Mouse (Mus musculus) limb, embryonic 15.5 days (tissue): ENCODE measurements at regions not wholly inside any gene's neighbourhood (a gene's known extent, or its start where the extent isn't known, plus 50 kb on each side); places are given as distances from the start of the nearest gene placed in this dataset.
"Not testable (repeated sequence)": the region's sequence is repeated elsewhere in the genome, so short reads cannot be mapped to it uniquely, and the experiment has no call there.

Experiments
- ATAC-seq: fragments of 200-750 bp; cut with Nextera tagmentation; 2 replicates; pipeline ENCODE4 v1.8.0; 2017; ENCODE audit warnings: low read depth, moderate TSS enrichment; ENCODE audit not compliant: insufficient number of reproducible peaks, low FRiP score, low TSS enrichment
- H3K27ac ChIP-seq: fragments of 300-500 bp; sonication (generic); 2 replicates; pipeline ENCODE4 v1.5.1; 2015; ENCODE audit warnings: moderate library complexity, mild to moderate bottlenecking, inconsistent platforms
- H3K27me3 ChIP-seq: fragments of 300-500 bp; sonication (generic); 2 replicates; pipeline ENCODE4 v1.6.1; 2015; ENCODE audit warnings: inconsistent platforms
- H3K36me3 ChIP-seq: fragments of 300-500 bp; sonication (generic); 2 replicates; pipeline ENCODE4 v1.6.1; 2015; ENCODE audit warnings: inconsistent platforms
- H3K4me1 ChIP-seq: fragments of 300-500 bp; sonication (generic); 2 replicates; pipeline ENCODE4 v1.6.1; 2015; ENCODE audit warnings: inconsistent platforms
- H3K4me2 ChIP-seq: fragments of 300-500 bp; sonication (generic); 2 replicates; pipeline ENCODE4 v1.6.1; 2015; ENCODE audit warnings: mild to moderate bottlenecking, inconsistent platforms
- H3K4me3 ChIP-seq: fragments of 300-500 bp; sonication (generic); 2 replicates; pipeline ENCODE4 v1.5.1; 2015; ENCODE audit warnings: mild to moderate bottlenecking, inconsistent platforms
- H3K9ac ChIP-seq: fragments of 300-500 bp; sonication (generic); 2 replicates; pipeline ENCODE4 v1.6.1; 2015; ENCODE audit warnings: inconsistent platforms
- H3K9me3 ChIP-seq: fragments of 300-500 bp; sonication (generic); 2 replicates; pipeline ENCODE4 v1.6.1; 2016; ENCODE audit warnings: inconsistent platforms
- whole genome bisulfite sequencing: fragments of 180-500 bp; shearing (Covaris S2); methylation state at CpG from one replicate; pipeline ENCODE4 v1.1.7; 2015; 5-methylcytosine and 5-hydroxymethylcytosine counted together

DNA sequence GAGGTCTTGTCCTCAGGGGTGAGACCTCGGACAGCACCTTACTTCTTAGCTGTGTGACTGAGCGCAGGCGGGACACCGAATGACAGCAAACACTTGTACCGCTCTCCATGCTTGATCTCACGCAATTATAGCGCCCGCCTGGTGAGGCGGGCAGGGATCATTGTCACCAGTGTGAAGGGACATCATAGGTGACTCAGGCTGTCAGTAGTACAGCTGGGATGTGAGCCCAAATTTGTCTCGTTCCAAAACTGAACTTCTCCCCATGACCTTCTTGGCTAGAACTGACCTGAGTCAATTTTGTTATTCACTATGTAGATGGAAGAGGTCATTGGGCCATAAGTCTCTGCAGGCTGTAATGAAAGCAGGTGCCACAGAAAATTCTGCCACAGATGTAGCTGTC lies 104.1 kb upstream of the Rad23b start:
- Histone ChIP-seq H3K4me1 (no peaks in the 10 kb centered on the region), H3K27ac (no peak overlapping the region), H3K4me2 (no peak overlapping the region), H3K9me3 (no peaks in the 10 kb centered on the region), H3K9ac (no peak overlapping the region), H3K27me3 (no peaks in the 10 kb centered on the region), H3K36me3 (no peaks in the 10 kb centered on the region), H3K4me3 (no peak overlapping the region)
- 86% methylated on average over 10 of the region's 10 CpGs for WGBS
- no peak for ATAC-seq

DNA sequence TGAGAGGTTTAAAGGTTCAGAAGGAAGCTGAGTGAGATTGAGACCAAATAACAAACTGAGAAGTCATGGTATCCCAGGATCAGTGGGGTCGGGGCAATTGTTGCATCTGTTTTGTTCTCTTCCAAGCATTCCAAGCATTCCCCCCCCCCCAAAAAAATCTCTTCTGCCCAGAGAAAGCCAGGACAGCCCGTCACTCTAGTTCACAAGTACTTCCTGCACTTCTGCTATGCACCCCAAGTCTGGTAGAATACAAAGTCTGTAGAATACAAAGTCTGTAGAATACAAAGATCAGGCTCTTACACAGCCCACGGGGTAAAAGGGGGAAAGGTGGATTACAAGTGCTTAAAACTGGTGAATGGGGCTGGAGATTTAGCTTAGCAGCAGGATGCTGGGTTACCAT lies 99.5 kb upstream of the Rad23b start:
- no peak overlapping the region for H3K9ac ChIP-seq
- no peak overlapping the region for H3K4me3 ChIP-seq
- H3K4me2 ChIP-seq, result no peak overlapping the region
- H3K4me1 ChIP-seq, result no peaks in the 10 kb centered on the region
- ATAC-seq, result no peak
- 31% methylated on average over 3 of the region's 3 CpGs for WGBS
- H3K27me3 ChIP-seq, result no peaks in the 10 kb centered on the region
- H3K9me3 ChIP-seq, result no peaks in the 10 kb centered on the region
- H3K36me3 ChIP-seq, result no peaks in the 10 kb centered on the region
- no peak overlapping the region for H3K27ac ChIP-seq

DNA sequence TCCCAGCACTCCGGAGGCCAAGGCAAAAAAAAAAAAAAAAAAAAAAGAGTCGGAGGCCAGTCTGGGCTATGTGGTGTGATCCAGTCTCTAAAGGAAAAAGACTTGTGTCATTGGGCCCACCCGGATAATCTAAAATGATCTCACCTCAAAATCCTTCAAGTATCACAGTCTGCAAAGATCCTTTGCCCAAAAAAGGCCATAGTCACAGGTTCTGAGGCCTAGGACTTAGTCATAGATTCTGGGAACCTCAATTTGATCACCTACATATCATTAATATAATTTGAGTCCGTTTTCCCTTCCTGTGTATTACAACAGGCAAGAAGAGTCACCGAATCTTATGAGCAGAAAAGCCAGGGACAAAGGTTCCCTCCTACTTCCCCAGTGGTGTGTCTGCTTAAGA lies 98.3 kb upstream of the Rad23b start:
- H3K9me3 ChIP-seq, result no peaks in the 10 kb centered on the region
- ATAC-seq, result no peak
- no peak overlapping the region for H3K9ac ChIP-seq
- no peak overlapping the region for H3K27ac ChIP-seq
- 74% methylated on average over 5 of the region's 5 CpGs for WGBS
- H3K4me3 ChIP-seq, result no peak overlapping the region
- H3K36me3 ChIP-seq, result no peaks in the 10 kb centered on the region
- H3K4me2 ChIP-seq, result no peak overlapping the region
- H3K4me1 ChIP-seq, result no peaks in the 10 kb centered on the region
- no peaks in the 10 kb centered on the region for H3K27me3 ChIP-seq

DNA sequence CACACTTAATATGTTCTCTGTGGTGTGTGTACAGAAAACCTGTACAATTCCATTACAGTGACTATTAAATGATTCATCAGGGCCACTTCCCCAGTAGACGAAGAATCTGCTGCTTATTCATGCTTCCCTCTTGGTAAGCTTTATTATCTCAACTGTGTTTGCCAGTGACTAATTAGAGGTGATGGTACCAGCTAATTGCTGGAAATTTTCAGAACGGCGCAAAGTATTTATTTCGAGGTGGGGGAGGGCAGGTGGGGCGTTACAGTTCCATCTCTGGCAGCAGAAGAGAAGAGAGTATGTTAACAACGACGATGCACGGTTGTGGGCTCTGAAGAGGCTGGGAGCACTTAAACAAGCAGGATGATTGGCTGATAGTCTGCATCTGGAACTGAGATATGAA lies 96.1 kb upstream of the Rad23b start:
- no peak for ATAC-seq
- Histone ChIP-seq H3K36me3 (no peaks in the 10 kb centered on the region), H3K27me3 (no peaks in the 10 kb centered on the region), H3K9me3 (no peaks in the 10 kb centered on the region), H3K27ac (no peak overlapping the region), H3K4me3 (no peak overlapping the region), H3K4me2 (no peak overlapping the region), H3K9ac (no peak overlapping the region), H3K4me1 (no peaks in the 10 kb centered on the region)
- WGBS, result 68% methylated on average over 8 of the region's 8 CpGs

DNA sequence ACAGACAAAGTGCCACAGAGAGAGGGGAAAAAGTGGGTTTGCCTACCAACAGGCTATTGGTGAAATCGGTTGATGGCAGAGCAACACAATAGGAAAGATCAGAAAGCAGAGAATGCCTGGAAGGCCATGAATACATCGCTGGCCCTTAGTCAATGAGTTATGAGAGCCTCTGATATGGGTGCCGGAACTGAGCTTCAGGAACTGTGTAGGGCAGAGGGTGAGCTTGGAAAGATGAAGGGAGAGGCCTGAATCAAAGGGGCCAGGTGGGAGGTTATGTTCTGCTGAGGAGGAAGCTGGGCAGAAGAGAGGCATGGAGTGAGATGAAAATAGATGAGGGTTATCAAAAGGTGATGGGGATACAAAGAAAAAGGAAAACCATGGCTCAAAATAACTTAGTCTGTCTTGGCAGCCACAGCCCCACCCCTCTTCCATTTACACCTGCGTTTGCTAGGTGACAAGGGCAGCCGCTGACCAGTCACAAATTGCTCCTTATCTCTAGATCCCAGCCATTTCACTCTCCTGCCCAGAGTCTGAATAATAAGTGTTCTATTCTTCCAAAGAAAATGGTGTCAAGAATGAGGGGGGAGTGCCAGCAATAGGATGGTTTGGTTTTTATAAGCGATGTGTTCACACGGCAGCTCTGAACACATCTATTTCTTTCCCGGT lies 77.7 kb upstream of the Rad23b start:
- H3K4me2 ChIP-seq, result no peak overlapping the region
- no peaks in the 10 kb centered on the region for H3K36me3 ChIP-seq
- no peak overlapping the region for H3K4me3 ChIP-seq
- H3K9me3 ChIP-seq, result no peaks in the 10 kb centered on the region
- no peak for ATAC-seq
- WGBS, result 83% methylated on average over 8 of the region's 8 CpGs
- H3K27me3 ChIP-seq, result no peaks in the 10 kb centered on the region
- H3K27ac ChIP-seq, result no peak overlapping the region
- no peak overlapping the region for H3K9ac ChIP-seq
- H3K4me1 ChIP-seq, result no peaks in the 10 kb centered on the region

DNA sequence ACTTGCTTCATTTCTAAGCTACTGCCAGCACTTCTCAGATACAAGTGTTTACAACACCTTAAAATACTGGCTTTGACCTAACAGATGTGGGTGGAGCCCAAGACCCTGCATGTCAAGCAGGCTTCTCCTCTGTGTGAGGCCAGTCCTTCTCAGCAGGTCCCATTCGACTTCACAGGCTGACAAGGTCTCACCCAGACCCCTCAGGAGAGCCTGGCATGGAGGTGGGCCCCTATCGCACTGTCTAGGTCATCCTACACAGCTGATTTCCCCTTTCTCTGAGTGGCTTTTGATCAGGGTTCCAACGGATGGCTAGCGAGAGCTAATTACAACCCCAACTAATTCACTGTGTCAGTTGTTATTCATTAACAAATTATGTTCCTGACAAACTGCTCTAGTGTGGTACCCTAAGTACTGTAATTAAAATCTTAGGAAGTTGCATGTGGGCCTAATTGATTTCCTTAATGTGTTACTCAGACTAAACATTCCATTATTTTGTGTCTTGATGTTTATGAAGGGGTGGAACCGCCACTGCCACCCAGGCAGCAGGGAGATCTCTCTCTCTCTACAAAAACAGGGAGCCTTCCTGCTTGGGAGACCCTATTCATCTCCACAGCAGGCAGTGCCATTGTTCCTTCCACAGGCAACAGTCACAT lies 73.4 kb upstream of the Rad23b start:
- H3K27ac ChIP-seq, result no peak overlapping the region
- H3K9me3 ChIP-seq, result no peaks in the 10 kb centered on the region
- H3K36me3 ChIP-seq, result no peaks in the 10 kb centered on the region
- H3K4me3 ChIP-seq, result no peak overlapping the region
- H3K4me1 ChIP-seq, result no peaks in the 10 kb centered on the region; the same call in 1 of the 2 replicates
- no peak for ATAC-seq
- H3K27me3 ChIP-seq, result no peaks in the 10 kb centered on the region
- WGBS, result 18% methylated on average over 5 of the region's 5 CpGs
- no peak overlapping the region for H3K4me2 ChIP-seq
- no peak overlapping the region for H3K9ac ChIP-seq

DNA sequence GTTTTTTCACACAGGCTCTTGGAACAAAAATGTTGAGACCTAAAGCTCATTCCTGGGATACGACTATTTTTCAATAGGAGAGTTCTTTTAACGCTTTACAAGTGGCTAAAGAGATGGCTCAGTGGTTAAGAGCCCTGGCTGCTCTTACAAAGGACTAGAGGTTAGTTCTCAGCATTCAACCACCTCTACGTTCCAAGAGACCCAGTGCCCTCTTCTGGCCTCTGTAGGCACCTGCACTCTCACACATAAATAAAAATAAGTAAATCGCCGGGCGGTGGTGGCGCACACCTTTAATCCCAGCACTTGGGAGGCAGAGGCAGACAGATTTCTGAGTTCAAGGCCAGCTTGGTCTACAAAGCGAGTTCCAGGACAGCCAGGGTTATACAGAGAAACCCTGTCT lies 70.5 kb upstream of the Rad23b start:
- H3K4me3 ChIP-seq, H3K27ac ChIP-seq, ATAC-seq, H3K9me3 ChIP-seq, H3K9ac ChIP-seq, H3K4me2 ChIP-seq, H3K27me3 ChIP-seq, H3K36me3 ChIP-seq, H3K4me1 ChIP-seq: not testable (repeated sequence)
- WGBS, result 87% methylated on average over 8 of the region's 8 CpGs

DNA sequence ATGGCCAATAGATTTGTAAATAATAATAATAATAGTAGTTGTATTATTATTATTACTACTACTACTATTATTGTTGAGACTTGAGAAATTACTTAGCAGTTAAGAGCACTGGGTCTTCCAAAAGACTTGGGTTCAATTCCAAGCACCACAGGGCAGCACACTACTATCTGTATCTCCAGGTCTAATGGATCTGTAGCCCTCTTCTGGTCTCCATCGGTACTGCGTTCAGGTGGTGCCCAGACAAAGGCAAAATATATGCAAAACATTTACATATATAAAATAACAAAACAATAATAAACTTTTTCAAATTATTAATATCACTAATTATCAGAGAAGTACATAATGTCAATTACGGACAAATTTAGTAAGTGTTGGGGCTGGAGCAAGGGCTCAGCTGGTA lies 69.1 kb upstream of the Rad23b start:
- H3K4me1 ChIP-seq, result no peaks in the 10 kb centered on the region; the same call in 1 of the 2 replicates
- H3K9me3 ChIP-seq, result no peaks in the 10 kb centered on the region
- H3K9ac ChIP-seq, result no peak overlapping the region
- 84% methylated on average over 3 of the region's 3 CpGs for WGBS
- no peak overlapping the region for H3K4me2 ChIP-seq
- no peaks in the 10 kb centered on the region for H3K36me3 ChIP-seq
- H3K27me3 ChIP-seq, result no peaks in the 10 kb centered on the region
- no peak for ATAC-seq
- H3K4me3 ChIP-seq, result no peak overlapping the region
- no peak overlapping the region for H3K27ac ChIP-seq

DNA sequence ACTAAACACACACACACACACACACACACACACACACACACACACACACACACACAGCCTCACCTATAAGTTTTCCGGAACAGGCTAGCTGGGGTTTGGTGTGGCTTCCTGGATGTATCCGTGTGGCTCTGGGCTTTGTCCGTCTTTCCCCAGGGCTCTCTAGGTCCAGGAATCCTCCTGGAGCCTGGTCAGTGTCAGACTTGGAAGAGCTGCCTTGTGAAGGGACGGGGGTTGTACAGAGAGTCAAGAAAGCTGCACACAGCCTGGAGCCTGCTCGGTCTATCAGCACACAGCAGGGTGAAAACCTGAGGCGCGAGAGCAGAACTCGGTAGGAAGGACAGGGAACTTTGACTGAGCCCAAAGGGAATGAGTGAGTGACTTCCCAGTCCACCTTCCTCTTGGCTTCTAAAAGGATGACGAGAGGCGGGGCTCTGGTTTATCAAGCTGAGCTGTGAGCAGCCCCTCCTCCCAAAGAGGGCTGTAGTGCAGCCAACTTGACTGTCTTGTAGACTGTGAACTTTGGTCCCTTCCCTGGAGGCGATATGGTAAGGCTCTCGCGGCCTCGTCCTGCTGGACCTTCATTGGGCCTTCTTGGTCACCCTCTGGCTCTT lies 68.3 kb upstream of the Rad23b start:
- H3K27me3 ChIP-seq, result no peaks in the 10 kb centered on the region
- H3K9me3 ChIP-seq, result no peaks in the 10 kb centered on the region
- H3K36me3 ChIP-seq, result no peaks in the 10 kb centered on the region
- no peak overlapping the region for H3K4me2 ChIP-seq
- WGBS, result 79% methylated on average over 14 of the region's 14 CpGs
- no peaks in the 10 kb centered on the region; the same call in 1 of the 2 replicates for H3K4me1 ChIP-seq
- H3K4me3 ChIP-seq, result no peak overlapping the region
- no peak overlapping the region for H3K27ac ChIP-seq
- no peak for ATAC-seq
- no peak overlapping the region for H3K9ac ChIP-seq

DNA sequence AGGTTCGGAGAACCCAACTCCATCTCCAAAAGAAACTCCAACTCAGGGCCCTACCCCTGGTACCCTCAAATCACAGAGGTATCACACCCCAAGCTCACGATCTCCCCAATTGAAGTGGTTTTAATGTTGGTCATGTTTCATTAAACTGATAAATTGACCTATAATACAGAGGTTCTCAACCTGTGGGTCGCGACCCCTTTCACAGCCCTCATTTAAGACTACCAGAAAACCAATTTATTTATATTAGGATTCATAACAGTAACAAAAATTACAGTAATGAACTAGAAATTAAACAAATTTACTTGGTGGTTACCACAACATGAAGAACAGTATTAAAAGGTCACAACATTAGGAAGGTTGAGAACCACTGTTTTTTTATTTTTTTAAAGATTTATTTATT lies 67.4 kb upstream of the Rad23b start:
- Histone ChIP-seq H3K27ac (no peak overlapping the region), H3K4me2 (no peak overlapping the region), H3K36me3 (no peaks in the 10 kb centered on the region), H3K4me1 (no peaks in the 10 kb centered on the region; the same call in 1 of the 2 replicates), H3K27me3 (no peaks in the 10 kb centered on the region), H3K4me3 (no peak overlapping the region), H3K9me3 (no peaks in the 10 kb centered on the region), H3K9ac (no peak overlapping the region)
- ATAC-seq, result no peak
- 84% methylated on average over 4 of the region's 4 CpGs for WGBS

DNA sequence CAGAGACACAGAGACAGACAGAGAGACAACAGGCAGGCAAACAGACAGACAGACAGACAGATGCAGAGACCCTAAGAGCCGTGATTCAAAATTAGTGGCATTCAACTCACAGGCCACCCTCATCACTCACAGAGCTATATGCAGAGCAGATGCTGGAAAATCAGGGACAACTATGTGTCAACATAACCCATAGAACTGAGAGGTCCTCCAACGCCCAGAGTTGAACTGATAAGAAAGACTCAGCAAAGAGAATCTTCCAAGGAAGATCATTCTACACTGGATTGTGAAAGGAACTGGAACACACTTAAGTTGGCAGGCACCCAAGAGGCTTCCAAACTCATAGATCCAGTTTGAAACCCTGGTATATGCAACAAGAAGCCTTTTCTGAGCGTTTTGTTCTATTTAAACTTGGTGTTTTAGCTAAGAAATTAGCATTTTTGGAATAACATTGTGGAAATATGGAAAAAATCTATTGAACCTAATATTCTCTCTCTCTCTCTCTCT lies 65.1 kb upstream of the Rad23b start:
- no peak for ATAC-seq
- Histone ChIP-seq H3K4me1 (no peaks in the 10 kb centered on the region), H3K9ac (no peak overlapping the region), H3K4me2 (no peak overlapping the region), H3K27ac (no peak overlapping the region), H3K36me3 (no peaks in the 10 kb centered on the region), H3K4me3 (no peak overlapping the region), H3K27me3 (no peaks in the 10 kb centered on the region), H3K9me3 (no peaks in the 10 kb centered on the region)
- 62% methylated on average over 3 of the region's 3 CpGs for WGBS

DNA sequence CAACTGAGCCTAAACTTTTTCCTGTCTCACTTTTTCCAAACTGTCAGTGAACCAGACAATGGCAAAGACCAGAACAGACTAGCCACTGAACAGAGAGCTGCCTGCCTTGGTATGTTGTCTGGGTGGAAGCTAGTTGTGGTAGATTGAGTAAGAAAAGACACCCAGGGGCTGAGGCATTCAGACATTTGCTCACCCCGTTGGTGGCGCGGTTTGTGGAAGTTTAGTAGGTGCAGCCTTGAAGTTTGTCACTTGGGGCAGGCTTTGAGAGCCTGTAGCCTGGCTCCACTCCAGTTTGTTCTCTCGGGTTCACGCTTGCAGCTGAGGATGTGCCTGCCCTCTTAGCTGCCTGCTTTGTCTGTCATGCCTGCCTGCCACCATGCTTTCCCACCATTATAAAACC lies 64.2 kb upstream of the Rad23b start:
- H3K36me3 ChIP-seq, result no peaks in the 10 kb centered on the region
- WGBS, result 30% methylated on average over 5 of the region's 5 CpGs
- ATAC-seq, result no peak

More for the DNA sequence above, 64.2 kb upstream of the Rad23b start:
- no peaks in the 10 kb centered on the region for H3K4me1 ChIP-seq
- H3K9me3 ChIP-seq, result no peaks in the 10 kb centered on the region
- no peak overlapping the region for H3K27ac ChIP-seq
- H3K9ac ChIP-seq, result no peak overlapping the region
- no peaks in the 10 kb centered on the region for H3K27me3 ChIP-seq
- H3K4me3 ChIP-seq, result no peak overlapping the region
- no peak overlapping the region for H3K4me2 ChIP-seq
